Mouse (Mus musculus) neural tube, embryonic 11.5 days (tissue): Measurements from ENCODE around the gene Pogz. TPM values are rescaled to one million over a fixed set of nuclear protein-coding genes. Genes with fewer than 3 reads are reported as not detected.

Experiments used
- ATAC-seq: fragments of 200-750 bp; cut with Nextera tagmentation; 2 replicates; pipeline ENCODE4 v1.8.0; 2017; ENCODE audit warnings: moderate number of reproducible peaks, mild to moderate bottlenecking, moderate TSS enrichment, moderate library complexity; ENCODE audit not compliant: insufficient read depth, low FRiP score, low TSS enrichment
- DNase-seq: peaks from one replicate; pipeline ENCODE4 v3.0.0-alpha.2; 2015; ENCODE audit warnings: low spot score
- H3K27ac ChIP-seq: fragments of 300-500 bp; sonication (generic); 2 replicates; pipeline ENCODE4 v1.5.1; 2014; ENCODE audit warnings: low read depth, mild to moderate bottlenecking, low read length
- H3K27me3 ChIP-seq: fragments of 300-500 bp; sonication (generic); 2 replicates; pipeline ENCODE4 v1.6.1; 2014; ENCODE audit warnings: mild to moderate bottlenecking, low read length, mixed read lengths; ENCODE audit not compliant: control insufficient read depth, insufficient read depth
- H3K36me3 ChIP-seq: fragments of 300-500 bp; sonication (generic); 2 replicates; pipeline ENCODE4 v1.6.1; 2014; ENCODE audit warnings: mild to moderate bottlenecking, low read length, moderate library complexity, mixed read lengths; ENCODE audit not compliant: control insufficient read depth, insufficient read depth
- H3K4me1 ChIP-seq: fragments of 300-500 bp; sonication (generic); 2 replicates; pipeline ENCODE4 v1.6.1; 2014; ENCODE audit warnings: low read length, mixed read lengths; ENCODE audit not compliant: control insufficient read depth, insufficient read depth
- H3K4me2 ChIP-seq: fragments of 300-500 bp; sonication (generic); 2 replicates; pipeline ENCODE4 v1.6.1; 2014; ENCODE audit warnings: low read depth, mild to moderate bottlenecking, moderate library complexity
- H3K4me3 ChIP-seq: fragments of 300-500 bp; sonication (generic); 2 replicates; pipeline ENCODE4 v1.5.1; 2014; ENCODE audit warnings: low read depth, low read length
- H3K9ac ChIP-seq: fragments of 300-500 bp; sonication (generic); 2 replicates; pipeline ENCODE4 v1.6.1; 2014; ENCODE audit warnings: mild to moderate bottlenecking, low read length
- H3K9me3 ChIP-seq: fragments of 300-500 bp; sonication (generic); 2 replicates; pipeline ENCODE4 v1.6.1; 2016; ENCODE audit warnings: low read length; ENCODE audit not compliant: control insufficient read depth
- WGBS: fragments of 180-500 bp; shearing (Covaris S2); extraction: QIAGEN DNeasy Blood & Tissue Kit; methylation state at CpG from one replicate; pipeline ENCODE4 v1.1.7; 2014; 5-methylcytosine and 5-hydroxymethylcytosine counted together
- polyA plus RNA-seq: library from polyadenylated mRNA; unstranded; fragments of >200 nt; fragmentation: Nextera tagmentation; extraction: Ambion mirVana; gene quantifications from 2 replicates; pipeline ENCODE4 v1.2.1, GENCODE M21; 2014

Gene Pogz
- polyA plus RNA-seq, 1 experiment from 2014 or later, result 23.6 TPM

- WGBS, result 72% methylated on average over 5 of the region's 5 CpGs
- H3K27ac ChIP-seq, result no peak overlapping the region
- no peaks in the 10 kb centered on the region for H3K9me3 ChIP-seq
- peak overlapping the region; percentile 47 for H3K4me2 ChIP-seq
- no peaks in the 10 kb centered on the region for H3K27me3 ChIP-seq
- DNase-seq, result no peak
- H3K36me3 ChIP-seq, result no peaks in the 10 kb centered on the region
- no peak for ATAC-seq
- peak overlapping the region; percentile 95; the same call in 1 of the 2 replicates for H3K9ac ChIP-seq
- peak overlapping the region; percentile 74 for H3K4me3 ChIP-seq
- H3K4me1 ChIP-seq, result no peaks in the 10 kb centered on the region; the same call in 1 of the 2 replicates
These were observed 1.7 kb downstream of the Pogz start for GRCm38 (mm10) chr3:94839101-94839500.

- H3K27ac ChIP-seq, result no peak overlapping the region
- H3K4me3 ChIP-seq, result no peak overlapping the region
- no peak overlapping the region for H3K9ac ChIP-seq
- DNase-seq (no peak), ATAC-seq (no peak)
- no peaks in the 10 kb centered on the region for H3K27me3 ChIP-seq
- H3K36me3 ChIP-seq, result no peaks in the 10 kb centered on the region
- H3K4me2 ChIP-seq, result no peak overlapping the region
- no peaks in the 10 kb centered on the region for H3K9me3 ChIP-seq
- WGBS, result 94% methylated on average over 2 of the region's 2 CpGs
- H3K4me1 ChIP-seq, result no peaks in the 10 kb centered on the region
These were observed 10.0 kb downstream of the Pogz start for GRCm38 (mm10) chr3:94847382-94847781.

GRCm38 (mm10) chr3:94849338-94849737 is 12.0 kb downstream of the Pogz start:
- no peak overlapping the region for H3K4me3 ChIP-seq
- no peak overlapping the region for H3K9ac ChIP-seq
- no peak overlapping the region for H3K27ac ChIP-seq
- no peaks in the 10 kb centered on the region for H3K36me3 ChIP-seq
- no peak overlapping the region for H3K4me2 ChIP-seq
- 16% methylated on average over 1 of the region's 1 CpGs for WGBS
- no peaks in the 10 kb centered on the region for H3K9me3 ChIP-seq
- H3K4me1 ChIP-seq, result no peaks in the 10 kb centered on the region
- DNase-seq (peak; percentile 57), ATAC-seq (no peak)
- H3K27me3 ChIP-seq, result no peaks in the 10 kb centered on the region

GRCm38 (mm10) chr3:94851731-94852130 is 14.4 kb downstream of the Pogz start:
- H3K27me3 ChIP-seq, result no peaks in the 10 kb centered on the region
- H3K4me1 ChIP-seq, result no peaks in the 10 kb centered on the region
- H3K4me3 ChIP-seq, result no peak overlapping the region
- H3K9ac ChIP-seq, result no peak overlapping the region
- WGBS, result 78% methylated on average over 3 of the region's 3 CpGs
- no peaks in the 10 kb centered on the region for H3K36me3 ChIP-seq
- no peak for ATAC-seq
- DNase-seq, result no peak
- H3K9me3 ChIP-seq, result no peaks in the 10 kb centered on the region
- no peak overlapping the region for H3K4me2 ChIP-seq
- H3K27ac ChIP-seq, result no peak overlapping the region

GRCm38 (mm10) chr3:94852215-94852614 is 14.8 kb downstream of the Pogz start:
- Histone ChIP-seq H3K27me3 (no peaks in the 10 kb centered on the region), H3K9ac (no peak overlapping the region), H3K27ac (no peak overlapping the region), H3K4me2 (no peak overlapping the region), H3K9me3 (no peaks in the 10 kb centered on the region), H3K4me3 (no peak overlapping the region), H3K4me1 (no peaks in the 10 kb centered on the region), H3K36me3 (no peaks in the 10 kb centered on the region)
- WGBS, result 91% methylated on average over 3 of the region's 3 CpGs
- DNase-seq (no peak), ATAC-seq (no peak)

GRCm38 (mm10) chr3:94859471-94859870 is 22.1 kb downstream of the Pogz start:
- Histone ChIP-seq H3K9ac (no peak overlapping the region), H3K27ac (no peak overlapping the region), H3K9me3 (no peaks in the 10 kb centered on the region), H3K4me2 (no peak overlapping the region), H3K4me1 (no peaks in the 10 kb centered on the region), H3K4me3 (no peak overlapping the region), H3K36me3 (peaks cover 7% of the 10 kb centered on the region), H3K27me3 (no peaks in the 10 kb centered on the region)
- DNase-seq, result no peak
- 91% methylated on average over 2 of the region's 2 CpGs for WGBS
- no peak for ATAC-seq

DNA sequence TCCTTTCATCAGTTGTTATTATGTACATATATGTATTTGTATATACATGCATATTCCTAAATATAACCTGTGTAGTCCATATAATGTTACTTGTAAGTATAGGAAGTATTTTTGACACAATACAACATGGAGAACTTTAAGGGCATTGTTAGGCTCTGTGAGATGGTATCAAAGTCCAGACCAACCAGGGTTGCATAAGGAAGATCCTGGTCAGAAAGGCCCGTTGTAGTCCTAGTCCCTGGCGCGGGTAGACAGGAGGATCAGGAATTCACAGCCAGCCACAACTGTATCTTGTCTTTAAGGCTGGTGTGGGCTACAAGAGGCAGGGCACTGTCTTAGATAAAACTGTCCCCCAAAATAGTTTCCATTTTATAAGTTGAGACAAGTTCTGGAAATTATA is 31.6 kb downstream of the Pogz start:
- WGBS, result 92% methylated on average over 3 of the region's 3 CpGs
- Histone ChIP-seq H3K4me1 (no peaks in the 10 kb centered on the region), H3K4me2 (no peak overlapping the region), H3K9ac (no peak overlapping the region), H3K36me3 (peaks cover 26% of the 10 kb centered on the region), H3K4me3 (no peak overlapping the region), H3K27me3 (no peaks in the 10 kb centered on the region), H3K9me3 (no peaks in the 10 kb centered on the region), H3K27ac (no peak overlapping the region)
- ATAC-seq (no peak), DNase-seq (no peak)

GRCm38 (mm10) chr3:94878618-94879017 is 41.3 kb downstream of the Pogz start:
- H3K4me1 ChIP-seq, result no peaks in the 10 kb centered on the region
- peaks cover 34% of the 10 kb centered on the region for H3K36me3 ChIP-seq

DNA sequence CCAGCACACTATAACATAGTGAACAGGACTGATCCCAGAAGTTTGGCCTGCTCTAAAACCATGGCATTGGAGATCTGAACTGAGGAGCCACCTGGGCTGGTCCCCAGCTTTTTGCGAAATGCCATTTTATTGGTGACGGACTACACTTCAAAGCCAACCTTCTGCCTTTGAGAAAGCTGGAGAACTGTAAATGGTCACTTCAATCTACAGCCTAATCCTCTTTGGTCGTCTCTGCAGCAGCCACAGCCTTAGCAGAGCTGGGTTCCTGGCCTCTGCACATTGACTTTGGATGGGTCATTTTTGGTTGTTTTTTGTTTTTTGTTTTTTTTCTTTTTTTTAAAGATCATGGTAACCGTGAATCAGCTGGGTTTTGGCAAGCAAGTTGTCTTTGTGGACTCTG is 44.5 kb downstream of the Pogz start:
- no peak overlapping the region for H3K4me3 ChIP-seq
- ATAC-seq (no peak), DNase-seq (no peak)
- no peak overlapping the region for H3K9ac ChIP-seq
- peaks cover 4% of the 10 kb centered on the region; the same call in 1 of the 2 replicates for H3K4me1 ChIP-seq
- no peak overlapping the region for H3K4me2 ChIP-seq
- peaks cover 26% of the 10 kb centered on the region for H3K36me3 ChIP-seq
- WGBS, result 77% methylated on average over 4 of the region's 4 CpGs
- H3K27me3 ChIP-seq, result no peaks in the 10 kb centered on the region
- no peaks in the 10 kb centered on the region for H3K9me3 ChIP-seq
- H3K27ac ChIP-seq, result no peak overlapping the region

More at GRCm38 (mm10) chr3:94878618-94879017, 41.3 kb downstream of the Pogz start:
- H3K4me3 ChIP-seq, result no peak overlapping the region
- H3K27ac ChIP-seq, result no peak overlapping the region
- no peak overlapping the region for H3K4me2 ChIP-seq
- no peaks in the 10 kb centered on the region for H3K27me3 ChIP-seq
- no peak overlapping the region for H3K9ac ChIP-seq
- DNase-seq (no peak), ATAC-seq (no peak)
- WGBS, result 93% methylated on average over 6 of the region's 6 CpGs
- no peaks in the 10 kb centered on the region for H3K9me3 ChIP-seq
